Mouse (Mus musculus) cerebellum, adult 9-11 months (tissue): Measurements from ENCODE around the gene Ccn2.

Experiments used
- DNase-seq: peaks from one replicate; pipeline ENCODE4 v3.0.0; 2022

Gene Ccn2

GRCm38 (mm10) chr10:24642796-24643580 lies 47.7 kb downstream of the Ccn2 start:
- DNase-seq: no peak

GRCm38 (mm10) chr10:24645169-24645568 lies 49.9 kb downstream of the Ccn2 start:
- no peak for DNase-seq
